Mouse (Mus musculus) forebrain, embryonic 13.5 days (tissue): Measurements from ENCODE around the gene 4930524B15Rik. TPM values are rescaled to one million over a fixed set of nuclear protein-coding genes. Genes with fewer than 3 reads are reported as not detected.

ENCODE experiments used
- ATAC-seq: fragments of 200-750 bp; cut with Nextera tagmentation; 2 replicates; pipeline ENCODE4 v1.8.0; 2017
- H3K27ac ChIP-seq: fragments of 300-500 bp; sonication (generic); 2 replicates; pipeline ENCODE4 v1.5.1; 2015; ENCODE audit warnings: inconsistent platforms, mild to moderate bottlenecking, moderate library complexity
- H3K27me3 ChIP-seq: fragments of 300-500 bp; sonication (generic); 2 replicates; pipeline ENCODE4 v1.6.1; 2015; ENCODE audit warnings: mild to moderate bottlenecking, inconsistent platforms
- H3K36me3 ChIP-seq: fragments of 300-500 bp; sonication (generic); 2 replicates; pipeline ENCODE4 v1.6.1; 2015; ENCODE audit warnings: mild to moderate bottlenecking, inconsistent platforms; ENCODE audit not compliant: poor library complexity, severe bottlenecking
- H3K4me1 ChIP-seq: fragments of 300-500 bp; sonication (generic); 2 replicates; pipeline ENCODE4 v1.6.1; 2015; ENCODE audit warnings: inconsistent platforms
- H3K4me2 ChIP-seq: fragments of 300-500 bp; sonication (generic); 2 replicates; pipeline ENCODE4 v1.6.1; 2015; ENCODE audit warnings: inconsistent platforms, mild to moderate bottlenecking, moderate library complexity
- H3K4me3 ChIP-seq: fragments of 300-500 bp; sonication (generic); 2 replicates; pipeline ENCODE4 v1.5.1; 2015; ENCODE audit warnings: mild to moderate bottlenecking, inconsistent platforms
- H3K9ac ChIP-seq: fragments of 300-500 bp; sonication (generic); 2 replicates; pipeline ENCODE4 v1.6.1; 2015; ENCODE audit warnings: mild to moderate bottlenecking, inconsistent platforms
- H3K9me3 ChIP-seq: fragments of 300-500 bp; sonication (generic); replicated peaks from 2 replicates; pipeline ENCODE4 v1.6.1; 2016; ENCODE audit warnings: inconsistent platforms
- WGBS: fragments of 180-500 bp; shearing (Covaris S2); methylation state at CpG from one replicate; pipeline ENCODE4 v1.1.7; 2015; 5-methylcytosine and 5-hydroxymethylcytosine counted together
- polyA plus RNA-seq: library from polyadenylated mRNA; unstranded; fragments of >200 nt; fragmentation: Nextera tagmentation; extraction: Ambion mirVana; gene quantifications from 2 replicates; pipeline ENCODE4 v1.2.1, GENCODE M21; 2015

4930524B15Rik gene
- polyA plus RNA-seq, result 0.10 and 0.25 TPM in 2 replicates

DNA sequence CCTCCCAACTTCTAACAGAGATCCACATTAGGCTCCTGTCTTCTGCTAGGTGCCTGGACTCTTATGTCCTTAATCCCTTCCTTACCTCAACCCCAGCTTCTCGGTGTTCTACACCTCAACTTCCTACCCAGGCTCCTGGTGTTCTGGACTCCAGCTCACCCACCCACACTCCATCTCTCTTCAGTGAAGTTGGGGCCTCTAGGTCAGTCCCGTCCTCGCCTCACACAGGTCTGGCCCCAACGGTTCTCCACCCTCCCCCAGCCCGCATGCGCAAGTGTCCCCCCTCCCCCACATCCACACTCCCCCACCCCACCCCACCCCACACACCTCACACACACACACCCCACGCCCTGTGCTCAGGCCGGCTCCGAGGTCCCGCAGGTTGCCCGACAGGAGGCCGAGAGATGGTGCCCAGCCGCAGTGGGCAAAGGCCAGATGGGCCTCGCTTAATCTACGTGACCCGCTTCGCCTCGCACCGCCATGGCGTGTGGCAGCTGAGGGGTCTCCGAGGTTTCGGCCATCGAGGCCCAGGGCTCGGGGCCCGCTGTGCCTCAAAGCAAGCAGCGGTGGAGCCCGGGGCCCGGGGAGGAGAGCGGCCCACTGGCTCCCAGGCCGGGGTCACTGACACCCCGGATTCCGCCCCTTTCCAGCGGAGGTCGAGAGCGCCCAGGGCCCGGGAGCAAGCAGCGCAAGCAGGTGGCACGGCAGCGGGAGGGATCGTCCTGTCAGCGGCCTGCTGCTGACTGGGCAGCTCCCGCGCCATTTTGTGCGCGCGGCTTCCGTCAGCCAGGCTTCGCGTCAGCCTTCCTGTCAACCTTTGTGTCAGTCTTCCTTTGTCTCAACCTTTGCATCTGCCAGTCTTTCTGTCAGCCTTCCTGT, at the start of gene 4930524B15Rik:
Gene 4930524B15Rik, plus strand, starts transcription at position 337 of the 879 bp plus-strand sequence.
- H3K4me2 ChIP-seq, result peak within 1 kb of the TSS; percentile 56
- no peaks in the 10 kb centered on the region for H3K36me3 ChIP-seq
- H3K9ac ChIP-seq, result peak within 1 kb of the TSS; percentile 62
- WGBS, result 43% methylated on average over 49 of the region's 49 CpGs
- peak within 1 kb of the TSS; percentile 29 for H3K4me3 ChIP-seq
- H3K27ac ChIP-seq, result no peak within 1 kb of the TSS
- ATAC-seq, result peak; percentile 63
- H3K9me3 ChIP-seq, result no peaks in the 10 kb centered on the region
- no peaks in the 10 kb centered on the region for H3K27me3 ChIP-seq
- H3K4me1 ChIP-seq, result peaks cover 3% of the 10 kb centered on the region; the same call in 1 of the 2 replicates

DNA sequence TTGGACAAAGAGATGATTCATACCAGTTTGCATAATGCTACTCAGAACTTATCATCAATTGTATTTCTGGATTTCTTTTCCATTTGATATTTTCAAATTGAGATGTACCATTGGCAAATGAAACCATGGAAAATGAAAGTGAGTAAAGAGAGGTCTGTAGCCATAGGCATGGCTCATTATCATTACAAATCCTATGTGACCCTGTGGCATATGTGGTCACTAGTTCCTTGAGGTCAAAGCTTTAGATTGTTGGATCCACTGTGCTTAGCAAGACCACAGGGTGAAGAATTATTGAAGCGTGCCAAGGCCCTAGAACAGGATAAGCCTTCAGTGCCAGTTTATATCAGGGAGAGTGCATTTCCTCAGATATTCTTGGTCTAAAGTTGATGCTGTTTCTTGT, 47.6 kb upstream of the 4930524B15Rik start:
- Histone ChIP-seq H3K4me1 (no peaks in the 10 kb centered on the region), H3K9me3 (no peaks in the 10 kb centered on the region), H3K4me3 (no peak overlapping the region), H3K4me2 (no peak overlapping the region), H3K27ac (no peak overlapping the region), H3K9ac (no peak overlapping the region), H3K36me3 (peaks cover 12% of the 10 kb centered on the region), H3K27me3 (no peaks in the 10 kb centered on the region)
- 98% methylated on average over 1 of the region's 1 CpGs for WGBS
- ATAC-seq, result no peak

- 96% methylated on average over 10 of the region's 10 CpGs for WGBS
- H3K36me3 ChIP-seq, result peaks cover 57% of the 10 kb centered on the region
These were observed 35.3 kb upstream of the 4930524B15Rik start for GRCm38 (mm10) chr11:31930051-31930450.

DNA sequence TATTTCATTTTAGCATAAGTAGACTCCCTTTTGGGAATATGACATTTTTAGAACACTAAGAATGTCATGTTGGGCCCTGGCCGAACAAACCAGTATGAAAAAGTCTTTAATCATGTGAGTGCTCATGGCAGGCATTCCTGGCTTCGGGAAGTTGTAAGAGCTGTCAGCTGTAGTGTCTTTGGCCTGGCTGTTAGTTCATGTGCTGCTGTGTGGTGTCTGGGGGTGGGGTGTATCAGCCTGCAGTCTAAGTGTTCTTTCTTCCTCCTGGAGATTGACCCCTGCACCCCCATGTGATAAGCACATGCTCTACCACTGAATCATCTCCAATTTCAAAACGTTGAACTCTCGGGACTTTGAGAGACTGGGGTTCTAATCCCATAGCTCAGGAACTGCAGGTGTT, 29.7 kb upstream of the 4930524B15Rik start:
- Histone ChIP-seq H3K4me1 (peaks cover 2% of the 10 kb centered on the region), H3K4me2 (no peak overlapping the region), H3K9me3 (no peaks in the 10 kb centered on the region), H3K27me3 (no peaks in the 10 kb centered on the region), H3K27ac (no peak overlapping the region), H3K36me3 (peaks cover 21% of the 10 kb centered on the region), H3K4me3 (no peak overlapping the region), H3K9ac (no peak overlapping the region)
- 65% methylated on average over 4 of the region's 4 CpGs for WGBS
- no peak for ATAC-seq

More at GRCm38 (mm10) chr11:31930051-31930450, 35.3 kb upstream of the 4930524B15Rik start:
- H3K27ac ChIP-seq, result no peak overlapping the region
- H3K4me1 ChIP-seq, result no peaks in the 10 kb centered on the region
- H3K4me2 ChIP-seq, result no peak overlapping the region
- no peak overlapping the region for H3K9ac ChIP-seq
- H3K9me3 ChIP-seq, result no peaks in the 10 kb centered on the region
- ATAC-seq, result no peak
- H3K4me3 ChIP-seq, result no peak overlapping the region
- H3K27me3 ChIP-seq, result no peaks in the 10 kb centered on the region

- 93% methylated on average over 10 of the region's 10 CpGs for WGBS
These were observed 28.4 kb upstream of the 4930524B15Rik start for GRCm38 (mm10) chr11:31936910-31937525.

DNA sequence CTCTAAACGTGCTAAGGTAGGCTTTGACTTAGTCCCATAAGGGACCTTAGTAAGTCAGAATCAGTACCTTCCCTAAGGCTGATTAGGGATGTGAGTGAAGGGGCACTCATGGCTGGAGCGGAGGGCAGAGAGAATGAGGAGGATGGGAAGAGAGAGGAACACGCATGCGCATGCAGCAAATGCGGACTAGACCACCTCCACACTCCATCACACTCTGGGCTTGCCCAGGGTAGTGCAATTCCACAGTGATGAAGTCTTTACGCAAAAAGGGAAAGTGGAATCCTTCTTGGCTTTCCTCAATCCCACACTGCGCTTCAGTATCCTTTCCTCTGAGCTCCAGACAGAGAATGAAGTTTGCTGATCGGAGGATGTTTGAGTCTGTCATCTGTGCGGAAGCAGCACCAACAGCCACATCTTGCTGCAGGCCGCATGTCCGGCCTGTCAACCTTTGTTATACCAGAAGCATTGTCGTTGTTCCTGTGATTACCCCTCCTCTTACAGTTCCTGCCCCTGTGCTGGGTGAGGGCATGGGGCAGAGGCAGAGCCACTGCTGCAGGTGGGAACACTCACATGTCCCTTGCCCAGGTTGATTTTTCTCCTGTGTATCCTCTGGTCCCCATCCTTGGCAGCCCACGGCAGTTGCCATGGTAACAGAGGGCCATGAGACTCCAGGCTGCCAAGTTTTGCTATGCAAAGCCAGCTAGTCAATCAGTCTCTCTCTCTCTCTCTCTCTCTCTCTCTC, 24.3 kb upstream of the 4930524B15Rik start:
- peak overlapping the region; percentile 25 for H3K4me2 ChIP-seq
- H3K27ac ChIP-seq, result peak overlapping the region; percentile 81
- no peaks in the 10 kb centered on the region for H3K27me3 ChIP-seq
- H3K4me3 ChIP-seq, result no peak overlapping the region
- H3K9ac ChIP-seq, result peak overlapping the region; percentile 38
- H3K36me3 ChIP-seq, result no peaks in the 10 kb centered on the region
- 70% methylated on average over 13 of the region's 13 CpGs for WGBS
- no peaks in the 10 kb centered on the region for H3K9me3 ChIP-seq
- peaks cover 16% of the 10 kb centered on the region for H3K4me1 ChIP-seq
- peak; percentile 90 for ATAC-seq

More at GRCm38 (mm10) chr11:31936910-31937525, 28.4 kb upstream of the 4930524B15Rik start:
- Histone ChIP-seq H3K9ac (no peak overlapping the region), H3K4me2 (no peak overlapping the region), H3K4me1 (peaks cover 16% of the 10 kb centered on the region), H3K27me3 (no peaks in the 10 kb centered on the region), H3K36me3 (peaks cover 8% of the 10 kb centered on the region), H3K27ac (no peak overlapping the region), H3K9me3 (no peaks in the 10 kb centered on the region), H3K4me3 (no peak overlapping the region)
- ATAC-seq, result no peak

GRCm38 (mm10) chr11:31941640-31942638, 23.5 kb upstream of the 4930524B15Rik start:
- no peaks in the 10 kb centered on the region for H3K27me3 ChIP-seq
- H3K9me3 ChIP-seq, result no peaks in the 10 kb centered on the region
- peaks cover 16% of the 10 kb centered on the region for H3K4me1 ChIP-seq
- H3K4me2 ChIP-seq, result no peak overlapping the region; the same call in 1 of the 2 replicates
- WGBS, result 79% methylated on average over 4 of the region's 4 CpGs
- H3K9ac ChIP-seq, result no peak overlapping the region
- peak overlapping the region; percentile 59 for H3K27ac ChIP-seq
- H3K4me3 ChIP-seq, result no peak overlapping the region
- H3K36me3 ChIP-seq, result no peaks in the 10 kb centered on the region
- ATAC-seq, result peak; percentile 72

- H3K27me3 ChIP-seq, result 0 out of 2 replicates have a peak, but pooled peaks cover 6% of the 10 kb centered on the region
- 87% methylated on average over 3 of the region's 3 CpGs for WGBS
- H3K9ac ChIP-seq, result no peak overlapping the region
- no peak overlapping the region for H3K4me3 ChIP-seq
- H3K36me3 ChIP-seq, result no peaks in the 10 kb centered on the region
- H3K4me1 ChIP-seq, result peaks cover 28% of the 10 kb centered on the region
- ATAC-seq, result no peak
- no peak overlapping the region for H3K27ac ChIP-seq
- no peaks in the 10 kb centered on the region for H3K9me3 ChIP-seq
- no peak overlapping the region for H3K4me2 ChIP-seq
These were observed 19.9 kb upstream of the 4930524B15Rik start for GRCm38 (mm10) chr11:31945471-31945870.

- WGBS, result 15% methylated on average over 15 of the region's 15 CpGs
- H3K9me3 ChIP-seq, result no peaks in the 10 kb centered on the region
- ATAC-seq, result peak; percentile 69
- H3K27ac ChIP-seq, result no peak overlapping the region
- peak overlapping the region; percentile 67 for H3K4me2 ChIP-seq
- H3K4me1 ChIP-seq, result peaks cover 12% of the 10 kb centered on the region
- peaks cover 7% of the 10 kb centered on the region; the same call in 1 of the 2 replicates for H3K27me3 ChIP-seq
- peak overlapping the region; percentile 61 for H3K9ac ChIP-seq
- H3K4me3 ChIP-seq, result peak overlapping the region; percentile 45
- H3K36me3 ChIP-seq, result no peaks in the 10 kb centered on the region
These were observed 16.7 kb upstream of the 4930524B15Rik start for GRCm38 (mm10) chr11:31948462-31949330.

DNA sequence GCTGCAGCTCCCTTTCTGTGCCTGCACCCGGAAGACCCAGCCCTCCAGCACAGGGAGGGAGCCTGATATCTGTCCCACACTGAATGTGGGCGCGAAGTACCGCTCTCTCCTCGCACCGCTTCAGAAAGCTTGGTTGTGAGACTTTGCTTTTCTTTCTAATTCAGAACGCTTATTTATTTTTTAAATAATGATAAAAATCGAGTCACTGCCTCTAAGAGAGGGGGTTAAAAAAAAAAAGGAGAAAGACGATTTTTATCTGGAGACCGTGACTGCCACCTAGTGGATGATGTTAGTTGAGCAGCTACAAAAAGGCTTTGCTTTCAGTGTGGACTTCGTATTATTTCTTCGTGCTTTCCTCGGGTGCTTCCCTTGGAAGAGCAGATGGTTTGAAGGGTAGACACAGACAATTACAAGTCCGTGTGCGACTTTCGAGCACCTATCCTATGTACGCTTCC, 16.0 kb upstream of the 4930524B15Rik start:
- Histone ChIP-seq H3K9me3 (no peaks in the 10 kb centered on the region), H3K4me2 (peak overlapping the region; percentile 67), H3K36me3 (no peaks in the 10 kb centered on the region), H3K4me1 (peaks cover 12% of the 10 kb centered on the region), H3K27me3 (peaks cover 7% of the 10 kb centered on the region; the same call in 1 of the 2 replicates), H3K9ac (peak overlapping the region; percentile 61), H3K27ac (no peak overlapping the region), H3K4me3 (peak overlapping the region; percentile 45)
- ATAC-seq, result peak; percentile 91
- 1% methylated on average over 17 of the region's 17 CpGs for WGBS
